Mouse (Mus musculus) ES-Bruce4 (cell line): ENCODE measurements at regions not wholly inside any gene's neighbourhood (a gene's known extent, or its start where the extent isn't known, plus 50 kb on each side); places are given as distances from the start of the nearest gene placed in this dataset.

ENCODE experiments used
- H3K27ac ChIP-seq: 2 replicates; pipeline ENCODE4 v1.5.1; 2012; ENCODE audit warnings: low read length, inconsistent platforms; ENCODE audit not compliant: insufficient read depth
- H3K27me3 ChIP-seq: 2 replicates; pipeline ENCODE4 v1.6.1; 2012; ENCODE audit warnings: mild to moderate bottlenecking, low read length, inconsistent platforms; ENCODE audit not compliant: control insufficient read depth, poor library complexity, insufficient read depth, severe bottlenecking
- H3K36me3 ChIP-seq: 2 replicates; pipeline ENCODE4 v1.6.1; 2012; ENCODE audit warnings: inconsistent platforms, mild to moderate bottlenecking, low read length, moderate library complexity; ENCODE audit not compliant: control insufficient read depth, poor library complexity, insufficient read depth, severe bottlenecking
- H3K4me1 ChIP-seq: one replicate; pipeline ENCODE4 v1.8.1; 2011; ENCODE audit warnings: low read length; ENCODE audit not compliant: control insufficient read depth, insufficient read depth
- H3K4me3 ChIP-seq: 2 replicates; pipeline ENCODE4 v1.5.1; 2011; ENCODE audit warnings: low read depth, mild to moderate bottlenecking, low read length
- H3K9ac ChIP-seq: 2 replicates; pipeline ENCODE4 v1.6.1; 2012; ENCODE audit warnings: low read depth, mild to moderate bottlenecking, inconsistent platforms; ENCODE audit not compliant: poor library complexity, severe bottlenecking
- H3K9me3 ChIP-seq: replicated peaks from 2 replicates; pipeline ENCODE4 v1.6.1; 2012; ENCODE audit warnings: mild to moderate bottlenecking, low read length, inconsistent platforms; ENCODE audit not compliant: control insufficient read depth, poor library complexity, insufficient read depth, severe bottlenecking
- CTCF ChIP-seq: IDR thresholded peaks from one replicate; pipeline ENCODE4 v1.8.1; 2011; ENCODE audit warnings: low read depth, low read length
- EP300 ChIP-seq: IDR thresholded peaks from 2 replicates; pipeline ENCODE4 v1.6.1; 2011; ENCODE audit warnings: low read depth, low read length; ENCODE audit not compliant: insufficient read depth
- POLR2A ChIP-seq: IDR thresholded peaks from one replicate; pipeline ENCODE4 v1.8.1; 2011; ENCODE audit warnings: low read length; ENCODE audit not compliant: insufficient read depth

- Histone ChIP-seq H3K36me3 (no peaks in the 10 kb centered on the region), H3K4me1 (no peaks in the 10 kb centered on the region), H3K9ac (no peak overlapping the region), H3K4me3 (no peak overlapping the region), H3K27me3 (no peaks in the 10 kb centered on the region), H3K9me3 (no peaks in the 10 kb centered on the region), H3K27ac (no peak overlapping the region)
- no peak for TF ChIP-seq EP300
Observed at GRCm38 (mm10) chr4:55707916-55708315, 175.7 kb upstream of the Klf4 start.

GRCm38 (mm10) chr4:55704921-55705320 is 172.7 kb upstream of the Klf4 start:
- H3K36me3 ChIP-seq: no peaks in the 10 kb centered on the region
- H3K4me3 ChIP-seq: no peak overlapping the region
- no peak overlapping the region for H3K27ac ChIP-seq
- H3K9me3 ChIP-seq: no peaks in the 10 kb centered on the region
- TF ChIP-seq CTCF: no peak
- TF ChIP-seq EP300: no peak
- TF ChIP-seq POLR2A: no peak
- H3K4me1 ChIP-seq: no peaks in the 10 kb centered on the region
- no peaks in the 10 kb centered on the region for H3K27me3 ChIP-seq
- no peak overlapping the region for H3K9ac ChIP-seq

- Histone ChIP-seq H3K27ac (no peak overlapping the region), H3K9ac (no peak overlapping the region), H3K4me1 (no peaks in the 10 kb centered on the region), H3K9me3 (no peaks in the 10 kb centered on the region), H3K36me3 (no peaks in the 10 kb centered on the region), H3K27me3 (no peaks in the 10 kb centered on the region), H3K4me3 (no peak overlapping the region)
- TF ChIP-seq POLR2A: no peak
Observed at GRCm38 (mm10) chr4:55703346-55703916, 171.2 kb upstream of the Klf4 start.

DNA sequence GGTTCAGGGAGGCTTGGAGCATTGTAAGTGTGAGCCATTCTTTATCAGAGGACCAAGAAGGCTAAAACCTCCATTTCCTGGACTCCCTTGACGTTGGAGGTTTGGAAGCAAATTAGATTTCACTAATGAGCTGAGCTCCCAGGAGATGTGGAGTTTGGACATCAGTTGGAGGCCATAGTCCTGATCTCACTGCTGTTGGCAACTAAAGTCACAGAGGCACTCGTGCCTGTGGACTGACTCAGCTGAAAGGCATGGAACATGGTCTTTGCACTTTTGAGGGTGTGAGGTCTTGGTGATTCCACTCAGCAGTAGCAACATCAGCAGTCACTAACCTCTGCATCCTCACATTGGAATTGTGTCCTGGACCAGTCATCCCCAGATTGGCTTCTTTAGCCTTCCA is 169.1 kb upstream of the Klf4 start:
- Histone ChIP-seq H3K27ac (no peak overlapping the region), H3K27me3 (no peaks in the 10 kb centered on the region), H3K9me3 (no peaks in the 10 kb centered on the region), H3K4me1 (no peaks in the 10 kb centered on the region), H3K9ac (no peak overlapping the region), H3K36me3 (no peaks in the 10 kb centered on the region), H3K4me3 (no peak overlapping the region)
- TF ChIP-seq EP300: no peak
- TF ChIP-seq CTCF: no peak
- TF ChIP-seq POLR2A: no peak

GRCm38 (mm10) chr4:55699917-55700316 is 167.7 kb upstream of the Klf4 start:
- H3K36me3 ChIP-seq: no peaks in the 10 kb centered on the region
- H3K27me3 ChIP-seq: no peaks in the 10 kb centered on the region
- TF ChIP-seq CTCF (no peak), EP300 (no peak)
- H3K4me1 ChIP-seq: no peaks in the 10 kb centered on the region
- H3K4me3 ChIP-seq: no peak overlapping the region
- H3K27ac ChIP-seq: no peak overlapping the region
- H3K9me3 ChIP-seq: no peaks in the 10 kb centered on the region
- no peak overlapping the region for H3K9ac ChIP-seq

DNA sequence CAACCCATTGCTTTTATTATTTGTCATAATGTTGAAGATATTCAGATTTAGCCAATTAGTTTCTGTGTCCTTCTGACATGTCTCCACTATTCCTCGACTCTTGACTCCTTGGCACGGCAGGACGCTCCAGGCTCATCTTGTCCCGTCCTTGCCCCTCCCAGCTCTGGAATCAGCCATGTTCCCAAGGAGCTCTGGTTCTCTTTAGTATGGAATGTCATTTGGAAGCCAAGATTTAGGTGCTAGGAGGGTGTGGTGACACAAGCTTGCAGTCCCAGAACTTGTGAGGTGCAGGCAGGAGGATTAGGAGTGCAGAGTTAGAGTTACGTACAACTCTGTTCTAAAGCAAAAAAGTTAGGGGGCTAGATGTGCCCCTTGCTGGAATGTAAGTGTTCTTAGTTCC is 166.9 kb upstream of the Klf4 start:
- Histone ChIP-seq H3K4me1 (no peaks in the 10 kb centered on the region), H3K27ac (no peak overlapping the region), H3K36me3 (no peaks in the 10 kb centered on the region), H3K27me3 (no peaks in the 10 kb centered on the region), H3K4me3 (no peak overlapping the region), H3K9ac (no peak overlapping the region), H3K9me3 (no peaks in the 10 kb centered on the region)
- TF ChIP-seq POLR2A (no peak), CTCF (no peak), EP300 (no peak)
